Mouse (Mus musculus) G1E (cell line): Measurements from ENCODE around the gene Dok3.

Experiments
- GATA1 ChIP-seq: IDR thresholded peaks from 2 replicates; pipeline ENCODE4 v1.6.1; 2012; ENCODE audit warnings: borderline replicate concordance, low read length, inconsistent platforms, mixed read lengths
- GATA2 ChIP-seq: IDR thresholded peaks from 2 replicates; pipeline ENCODE4 v1.6.1; 2012; ENCODE audit warnings: low read depth, low read length, inconsistent platforms, borderline replicate concordance
- POLR2AphosphoS5 ChIP-seq: IDR thresholded peaks from 2 replicates; pipeline ENCODE4 v1.6.1; 2012; ENCODE audit warnings: low read depth, low read length, inconsistent platforms; ENCODE audit not compliant: insufficient replicate concordance
- TAL1 ChIP-seq: conservative IDR thresholded peaks from 2 replicates; pipeline ENCODE4 v1.6.1; 2012; ENCODE audit warnings: low read depth, low read length, inconsistent platforms, mixed read lengths

DNA sequence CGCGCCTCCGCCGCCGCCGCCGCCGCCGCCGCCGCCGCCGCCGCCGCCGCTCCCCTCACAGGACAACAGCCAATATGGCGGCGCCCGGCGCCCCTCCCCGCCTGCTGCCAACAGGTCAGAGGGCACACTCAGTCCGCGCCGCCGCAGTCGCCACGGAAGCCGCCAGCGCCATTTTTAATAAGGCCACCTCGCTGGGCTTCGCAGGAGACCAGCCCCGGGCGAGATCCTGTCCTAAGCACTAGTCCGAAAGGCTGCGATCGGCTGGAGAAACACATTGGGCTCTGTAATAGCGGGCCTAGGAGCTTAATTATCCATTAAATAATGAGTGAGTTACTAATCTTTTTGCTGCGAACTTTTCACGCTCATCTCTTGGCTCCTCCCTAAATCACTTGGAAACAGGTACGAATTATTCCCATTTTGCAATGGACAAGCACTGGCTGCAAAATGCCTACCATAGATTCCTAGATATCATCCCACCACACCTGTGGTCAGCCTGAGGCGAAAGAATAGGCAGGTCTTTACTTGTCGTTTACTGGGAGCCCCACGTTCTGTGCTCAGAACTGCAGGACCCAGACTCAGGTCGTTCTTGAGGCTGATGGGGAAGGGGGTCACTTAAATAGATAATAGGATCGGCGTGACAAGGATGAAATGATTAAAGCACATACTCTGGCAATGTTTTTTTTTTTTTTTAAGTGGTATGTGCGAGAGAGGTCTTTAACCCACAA, 42.1 kb upstream of the Dok3 start, which contains the start of gene Fam193b:
- no peak for TF ChIP-seq GATA2
- TF ChIP-seq GATA1: no peak
- TF ChIP-seq TAL1: no peak
- TF ChIP-seq POLR2AphosphoS5: no peak
